Mouse (Mus musculus) lung, adult 2 months (tissue): ENCODE data around the gene Il4ra. TPM values are rescaled to one million over a fixed set of nuclear protein-coding genes. Genes with fewer than 3 reads are reported as not detected.

ENCODE experiments used
- DNase-seq: peaks from one replicate; pipeline ENCODE4 v3.0.0; 2022
- H3K4me1 ChIP-seq: fragments of 200-500 bp; 2 replicates; pipeline ENCODE4 v1.6.1; 2011; ENCODE audit warnings: low read length; ENCODE audit not compliant: control insufficient read depth, insufficient read depth
- H3K4me3 ChIP-seq: fragments of 200-500 bp; replicated peaks from 2 replicates; pipeline ENCODE3; 2011; ENCODE audit warnings: low read depth, mild to moderate bottlenecking, control low read depth, low read length; ENCODE audit errors: extremely low read depth
- CTCF ChIP-seq: fragments of 200-500 bp; IDR thresholded peaks from 2 replicates; pipeline ENCODE4 v1.5.1; 2011; ENCODE audit warnings: mild to moderate bottlenecking, low read length, control low read depth; ENCODE audit not compliant: insufficient read depth
- POLR2A ChIP-seq: fragments of 200-500 bp; IDR thresholded peaks from 2 replicates; pipeline ENCODE4 v1.6.1; 2011; ENCODE audit warnings: low read depth, mild to moderate bottlenecking, control low read depth, low read length, borderline replicate concordance; ENCODE audit errors: extremely low read depth
- WGBS: fragments of 180-500 bp; shearing (Covaris S2); methylation state at CpG from one replicate; pipeline ENCODE4 v1.1.7; 2018; 5-methylcytosine and 5-hydroxymethylcytosine counted together
- polyA plus RNA-seq: library from polyadenylated mRNA; depleted of rRNA; stranded (reverse); fragments of >200 nt; gene quantifications from 2 replicates; pipeline ENCODE4 v1.2.3, GENCODE M21; 2012

The Il4ra gene
- polyA plus RNA-seq, 1 experiment, result 85.2 TPM

- H3K4me3 ChIP-seq, result no peak overlapping the region
- no peak for TF ChIP-seq POLR2A
- no peak for TF ChIP-seq CTCF
- DNase-seq, result no peak
- peaks cover 29% of the 10 kb centered on the region for H3K4me1 ChIP-seq
- WGBS, result 50% methylated on average over 11 of the region's 11 CpGs
These were observed 25.7 kb downstream of the Il4ra start for GRCm38 (mm10) chr7:125577486-125578088.

GRCm38 (mm10) chr7:125578106-125578505 is 26.2 kb downstream of the Il4ra start:
- peaks cover 29% of the 10 kb centered on the region for H3K4me1 ChIP-seq
- TF ChIP-seq CTCF, result no peak
- no peak for TF ChIP-seq POLR2A
- no peak overlapping the region for H3K4me3 ChIP-seq
- no peak for DNase-seq
- 71% methylated on average over 3 of the region's 3 CpGs for WGBS

- no peak for TF ChIP-seq CTCF
- TF ChIP-seq POLR2A, result no peak
- Histone ChIP-seq H3K4me1 (peaks cover 29% of the 10 kb centered on the region), H3K4me3 (no peak overlapping the region)
- no peak for DNase-seq
- WGBS, result 63% methylated on average over 9 of the region's 9 CpGs
These were observed 27.8 kb downstream of the Il4ra start for GRCm38 (mm10) chr7:125579545-125580219.

GRCm38 (mm10) chr7:125580220-125580549 is 28.3 kb downstream of the Il4ra start:
- DNase-seq, result no peak
- 92% methylated on average over 1 of the region's 1 CpGs for WGBS
- H3K4me1 ChIP-seq, result peaks cover 29% of the 10 kb centered on the region
- TF ChIP-seq POLR2A, result no peak
- H3K4me3 ChIP-seq, result no peak overlapping the region

GRCm38 (mm10) chr7:125580625-125581316 is 28.9 kb downstream of the Il4ra start:
- no peak for TF ChIP-seq POLR2A
- TF ChIP-seq CTCF, result no peak
- Histone ChIP-seq H3K4me3 (no peak overlapping the region), H3K4me1 (peaks cover 25% of the 10 kb centered on the region)
- 5% methylated on average over 16 of the region's 16 CpGs for WGBS
- DNase-seq, result no peak

- peak overlapping the region; percentile 54 for H3K4me3 ChIP-seq
- TF ChIP-seq POLR2A, result peak; percentile 12; the same call in 1 of the 2 replicates
- TF ChIP-seq CTCF, result peak; percentile 91
- peaks cover 25% of the 10 kb centered on the region for H3K4me1 ChIP-seq
- 1% methylated on average over 21 of the region's 21 CpGs for WGBS
- DNase-seq, result peak; percentile 88
These were observed 29.4 kb downstream of the Il4ra start for GRCm38 (mm10) chr7:125581317-125581672.

GRCm38 (mm10) chr7:125583325-125584004 is 31.5 kb downstream of the Il4ra start:
- no peak overlapping the region for H3K4me3 ChIP-seq
- WGBS, result 58% methylated on average over 6 of the region's 6 CpGs
- DNase-seq, result no peak
- no peak for TF ChIP-seq POLR2A
- no peak for TF ChIP-seq CTCF
- peaks cover 8% of the 10 kb centered on the region for H3K4me1 ChIP-seq

GRCm38 (mm10) chr7:125584005-125584369 is 32.1 kb downstream of the Il4ra start:
- Histone ChIP-seq H3K4me3 (no peak overlapping the region), H3K4me1 (peaks cover 8% of the 10 kb centered on the region)
- WGBS, result 80% methylated on average over 5 of the region's 5 CpGs
- TF ChIP-seq CTCF, result no peak
- TF ChIP-seq POLR2A, result no peak
- no peak for DNase-seq

GRCm38 (mm10) chr7:125586355-125586754 is 34.4 kb downstream of the Il4ra start:
- Histone ChIP-seq H3K4me1 (no peaks in the 10 kb centered on the region; the same call in 1 of the 2 replicates), H3K4me3 (no peak overlapping the region)
- 97% methylated on average over 23 of the region's 23 CpGs for WGBS
- no peak for DNase-seq
- no peak for TF ChIP-seq POLR2A
- no peak for TF ChIP-seq CTCF

- 72% methylated on average over 4 of the region's 4 CpGs for WGBS
- no peaks in the 10 kb centered on the region for H3K4me1 ChIP-seq
- TF ChIP-seq POLR2A, result no peak
- no peak for TF ChIP-seq CTCF
- DNase-seq, result no peak
- H3K4me3 ChIP-seq, result no peak overlapping the region
These were observed 36.8 kb downstream of the Il4ra start for GRCm38 (mm10) chr7:125588721-125589120.
